Mouse (Mus musculus): ENCODE measurements around the gene Vmn2r83. TPM values are rescaled to one million over a fixed set of nuclear protein-coding genes. Genes with fewer than 3 reads are reported as not detected.
A peak's percentile ranks its signal among the peaks of the same experiment; 100 is the strongest.
"Not testable (repeated sequence)": the region's sequence is repeated elsewhere in the genome, so short reads cannot be mapped to it uniquely, and the experiment has no call there.

Vmn2r83 gene
- polyA plus RNA-seq (2016; fragmentation: Nextera tagmentation; extraction: Ambion mirVana): not detected in 2 replicates

DNA sequence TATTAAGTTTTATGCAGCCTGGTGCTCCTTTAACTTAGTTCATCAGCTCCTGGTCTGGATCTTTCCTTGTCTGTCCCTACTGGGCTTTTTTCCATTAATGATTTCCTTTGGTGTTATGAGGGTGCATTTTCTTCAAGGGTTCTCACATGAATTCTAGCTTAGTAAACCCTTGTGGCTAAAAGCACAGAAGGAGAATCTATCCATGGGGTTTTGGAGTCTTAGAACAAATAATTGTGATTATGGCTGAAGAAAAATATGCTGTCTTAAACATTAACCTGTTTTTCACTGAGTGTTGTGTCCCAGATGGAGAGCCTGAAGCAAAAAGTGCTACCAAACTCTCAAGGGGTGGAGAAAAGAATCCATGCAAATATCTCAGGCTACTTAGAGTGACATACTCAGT lies at the start of gene Vmn2r83:
Vmn2r83 (plus strand) TSS at position 301 of the 400 bp plus-strand sequence.
- Histone ChIP-seq H3K4me3 (no peak within 1 kb of the TSS), H3K9me3 (no peaks in the 10 kb centered on the region), H3K27ac (no peak within 1 kb of the TSS), H3K27me3 (ENCODE audit: insufficient read depth, poor library complexity, severe bottlenecking) (no peaks in the 10 kb centered on the region), H3K4me1 (replicated peaks) (no peaks in the 10 kb centered on the region), H3K36me3 (no peaks in the 10 kb centered on the region)
- DNase-seq (ENCODE audit: low spot score): no peak

DNA sequence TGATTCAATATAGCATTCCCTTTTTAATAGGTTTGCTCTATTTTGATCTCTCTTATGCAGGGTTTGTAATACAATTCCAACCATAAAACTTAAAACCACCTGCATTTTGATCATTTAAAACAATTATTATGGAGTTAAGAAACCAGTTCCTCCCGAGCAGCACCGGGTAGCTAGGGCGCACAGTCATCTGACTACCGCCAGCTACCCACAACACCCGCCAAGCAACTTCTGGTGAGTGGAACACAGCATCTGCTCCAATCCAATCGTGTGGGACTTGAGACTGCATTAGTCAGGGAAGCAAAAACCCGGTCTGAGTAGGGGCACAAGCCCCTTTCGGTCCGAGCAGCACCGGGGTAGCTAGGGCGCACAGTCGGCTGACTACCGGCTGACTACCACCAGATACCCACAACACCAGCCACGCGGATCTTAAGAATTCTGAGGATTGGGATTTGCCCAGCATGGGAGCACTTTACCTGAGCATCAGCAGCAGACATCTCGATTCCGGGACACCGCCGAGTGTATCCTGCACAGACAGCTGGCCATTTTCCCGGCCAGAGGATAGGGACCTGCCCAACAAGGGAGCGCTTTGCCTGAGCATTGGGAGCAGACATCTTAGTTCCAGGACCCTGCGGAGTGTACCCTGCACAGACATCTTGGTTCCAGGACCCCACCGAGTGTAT lies 33.2 kb upstream of the Vmn2r83 start:
- H3K36me3 ChIP-seq; DNase-seq (ENCODE audit: low spot score); H3K27me3 ChIP-seq (ENCODE audit: insufficient read depth, poor library complexity, severe bottlenecking); H3K9me3 ChIP-seq; H3K27ac ChIP-seq; H3K4me3 ChIP-seq; H3K4me1 ChIP-seq (replicated peaks): not testable (repeated sequence)
- WGBS: 88% methylated on average over 23 of the region's 23 CpGs

DNA sequence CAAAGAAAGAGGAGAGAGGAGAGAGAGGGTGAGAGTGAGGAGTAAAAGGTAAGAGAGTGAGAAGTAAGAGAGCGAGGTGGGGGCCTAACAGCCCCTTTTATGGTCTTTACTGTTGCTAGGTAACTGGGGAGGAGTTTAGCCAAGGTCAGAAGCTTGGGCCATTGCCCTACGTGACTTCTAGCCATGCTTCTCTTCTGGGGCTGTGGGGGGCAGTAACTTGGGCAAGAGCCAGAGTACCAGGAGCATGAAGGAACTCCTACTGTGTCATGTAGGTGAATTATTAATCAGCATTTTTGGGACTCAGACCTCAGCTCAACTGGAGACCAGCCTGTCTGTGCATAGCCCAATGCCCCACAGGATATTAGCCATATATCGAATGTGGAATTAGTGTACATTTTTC lies 27.4 kb downstream of the Vmn2r83 start:
- Histone ChIP-seq H3K27me3 (ENCODE audit: insufficient read depth, poor library complexity, severe bottlenecking) (no peaks in the 10 kb centered on the region), H3K36me3 (no peaks in the 10 kb centered on the region), H3K9me3 (peaks cover 2% of the 10 kb centered on the region; the same call in 1 of the 2 replicates), H3K4me1 (replicated peaks) (no peaks in the 10 kb centered on the region), H3K27ac (no peak overlapping the region), H3K4me3 (no peak overlapping the region)
- no peak for DNase-seq (ENCODE audit: low spot score)
- WGBS: 75% methylated on average over 3 of the region's 3 CpGs

DNA sequence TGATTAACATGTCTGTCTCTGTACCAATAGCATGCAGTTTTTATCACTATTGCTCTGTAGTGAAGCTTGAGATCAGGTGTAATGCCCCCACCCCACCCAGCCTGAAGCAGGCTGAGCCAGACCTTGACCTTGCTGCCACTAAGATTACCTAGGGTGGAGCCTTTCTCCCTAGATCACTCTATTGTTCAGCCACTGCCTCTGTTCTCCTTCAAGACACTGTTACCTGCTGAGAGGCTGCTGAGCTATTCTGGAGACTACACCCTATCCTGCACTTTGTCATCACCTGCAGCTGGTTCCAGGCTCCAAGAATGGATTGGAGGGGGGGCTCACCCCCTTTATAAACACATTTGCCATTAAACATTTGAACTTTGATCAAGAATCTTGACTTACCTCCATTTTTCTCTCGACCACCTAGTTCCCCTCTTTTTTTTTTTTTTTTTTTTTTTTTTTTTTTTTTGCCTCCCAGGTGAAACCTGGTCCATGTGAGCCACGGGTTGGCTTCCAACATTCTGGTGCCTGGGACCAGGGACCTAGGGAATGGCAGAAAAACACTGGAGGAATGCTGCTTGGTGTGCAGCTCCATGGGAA lies 28.3 kb downstream of the Vmn2r83 start:
- Histone ChIP-seq H3K9me3 (peaks cover 2% of the 10 kb centered on the region; the same call in 1 of the 2 replicates), H3K27me3 (ENCODE audit: insufficient read depth, poor library complexity, severe bottlenecking) (no peaks in the 10 kb centered on the region), H3K27ac (no peak overlapping the region), H3K36me3 (no peaks in the 10 kb centered on the region), H3K4me3 (no peak overlapping the region), H3K4me1 (replicated peaks) (no peaks in the 10 kb centered on the region)
- no peak for DNase-seq (ENCODE audit: low spot score)
- WGBS: 53% methylated on average over 2 of the region's 2 CpGs

DNA sequence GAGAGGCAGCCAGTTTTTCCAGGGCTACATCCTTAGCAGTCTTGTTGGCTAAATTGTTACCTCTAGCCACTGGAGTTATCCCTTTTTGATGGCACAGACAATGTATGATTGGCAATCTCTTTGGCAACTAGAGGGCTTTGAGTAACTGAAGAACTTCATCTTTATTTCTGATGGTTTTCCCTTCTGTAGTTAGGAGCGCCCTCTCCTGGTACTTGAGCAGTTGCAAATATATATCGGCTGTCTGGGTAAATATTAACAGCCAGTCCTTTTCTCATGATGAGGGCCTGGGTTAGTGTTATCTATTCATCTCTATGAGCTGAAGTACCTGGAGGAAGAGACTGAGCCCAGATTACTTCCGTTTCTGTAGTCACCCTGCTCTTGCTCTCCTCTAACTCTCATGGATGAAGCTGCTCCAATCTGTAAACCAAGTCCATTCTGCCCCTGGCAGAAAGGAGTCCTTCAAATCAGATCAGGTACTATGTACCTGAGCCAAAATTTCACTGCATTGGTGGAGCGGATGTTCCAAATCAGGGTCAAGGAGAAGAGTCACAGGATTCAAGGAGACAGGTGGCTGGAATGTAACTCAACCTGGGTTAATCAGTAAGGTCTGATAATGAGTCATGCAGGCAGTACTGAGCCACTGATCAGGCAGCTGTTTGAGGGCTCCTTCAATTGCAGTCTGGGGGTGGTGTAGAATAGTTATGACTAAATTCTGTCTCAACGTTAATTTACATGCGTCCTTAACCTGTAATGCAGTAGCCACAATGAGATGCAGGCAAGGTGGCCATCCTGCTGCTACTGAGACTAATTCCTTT lies 34.5 kb downstream of the Vmn2r83 start:
- Histone ChIP-seq H3K36me3 (no peaks in the 10 kb centered on the region), H3K4me3 (no peak overlapping the region), H3K4me1 (replicated peaks) (no peaks in the 10 kb centered on the region), H3K27me3 (ENCODE audit: insufficient read depth, poor library complexity, severe bottlenecking) (no peaks in the 10 kb centered on the region), H3K9me3 (peaks cover 2% of the 10 kb centered on the region; the same call in 1 of the 2 replicates), H3K27ac (no peak overlapping the region)
- 67% methylated on average over 6 of the region's 6 CpGs for WGBS
- DNase-seq (ENCODE audit: low spot score): no peak

DNA sequence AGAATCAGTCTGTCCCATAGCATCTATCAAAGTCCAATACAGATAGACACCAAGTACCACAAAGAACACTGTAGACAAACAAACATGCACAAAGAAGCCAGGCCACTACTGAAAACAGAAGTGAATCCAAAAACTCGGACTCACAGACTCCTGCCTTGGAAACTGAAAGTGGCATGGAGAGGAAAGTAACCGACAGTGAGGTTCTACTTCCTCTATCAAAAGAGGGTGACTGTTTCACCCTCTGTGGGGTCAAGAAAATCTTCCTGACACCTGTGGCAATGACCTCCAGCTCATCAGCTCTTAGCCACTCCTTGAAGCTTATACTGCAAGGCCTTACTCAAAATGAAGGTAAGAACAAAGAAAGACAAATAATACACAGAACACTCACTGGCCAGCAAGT lies 38.2 kb downstream of the Vmn2r83 start:
- H3K27me3 ChIP-seq (ENCODE audit: insufficient read depth, poor library complexity, severe bottlenecking): no peaks in the 10 kb centered on the region
- no peak for DNase-seq (ENCODE audit: low spot score)
- no peak overlapping the region for H3K27ac ChIP-seq
- WGBS: 76% methylated on average over 2 of the region's 2 CpGs
- no peaks in the 10 kb centered on the region for H3K9me3 ChIP-seq
- no peaks in the 10 kb centered on the region for H3K4me1 ChIP-seq (replicated peaks)
- no peak overlapping the region for H3K4me3 ChIP-seq
- H3K36me3 ChIP-seq: no peaks in the 10 kb centered on the region

DNA sequence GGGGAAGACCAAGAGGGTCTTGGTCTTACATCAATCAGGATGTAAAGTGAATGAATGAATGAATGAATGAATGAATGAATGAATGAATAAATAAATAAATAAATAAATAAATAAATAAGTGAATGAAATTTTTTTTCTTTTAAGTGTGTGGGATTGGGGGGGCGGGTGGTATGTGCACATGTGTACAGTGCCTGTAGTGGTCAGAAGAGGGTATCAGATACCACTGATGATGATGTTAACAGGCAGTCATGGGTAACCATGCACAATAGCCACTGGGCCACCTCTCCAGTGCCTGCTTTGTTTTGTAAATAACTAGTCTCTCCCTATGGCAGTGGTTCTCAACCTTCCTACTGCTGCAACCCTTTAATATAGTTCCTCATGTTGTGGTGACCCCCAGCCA lies 55.9 kb downstream of the Vmn2r83 start:
- no peak for DNase-seq (ENCODE audit: low spot score)
- Histone ChIP-seq H3K9me3 (no peaks in the 10 kb centered on the region), H3K4me1 (replicated peaks) (no peaks in the 10 kb centered on the region), H3K36me3 (peaks cover 35% of the 10 kb centered on the region), H3K27ac (no peak overlapping the region), H3K4me3 (no peak overlapping the region), H3K27me3 (ENCODE audit: insufficient read depth, poor library complexity, severe bottlenecking) (no peaks in the 10 kb centered on the region)
- WGBS: 83% methylated on average over 1 of the region's 1 CpGs

DNA sequence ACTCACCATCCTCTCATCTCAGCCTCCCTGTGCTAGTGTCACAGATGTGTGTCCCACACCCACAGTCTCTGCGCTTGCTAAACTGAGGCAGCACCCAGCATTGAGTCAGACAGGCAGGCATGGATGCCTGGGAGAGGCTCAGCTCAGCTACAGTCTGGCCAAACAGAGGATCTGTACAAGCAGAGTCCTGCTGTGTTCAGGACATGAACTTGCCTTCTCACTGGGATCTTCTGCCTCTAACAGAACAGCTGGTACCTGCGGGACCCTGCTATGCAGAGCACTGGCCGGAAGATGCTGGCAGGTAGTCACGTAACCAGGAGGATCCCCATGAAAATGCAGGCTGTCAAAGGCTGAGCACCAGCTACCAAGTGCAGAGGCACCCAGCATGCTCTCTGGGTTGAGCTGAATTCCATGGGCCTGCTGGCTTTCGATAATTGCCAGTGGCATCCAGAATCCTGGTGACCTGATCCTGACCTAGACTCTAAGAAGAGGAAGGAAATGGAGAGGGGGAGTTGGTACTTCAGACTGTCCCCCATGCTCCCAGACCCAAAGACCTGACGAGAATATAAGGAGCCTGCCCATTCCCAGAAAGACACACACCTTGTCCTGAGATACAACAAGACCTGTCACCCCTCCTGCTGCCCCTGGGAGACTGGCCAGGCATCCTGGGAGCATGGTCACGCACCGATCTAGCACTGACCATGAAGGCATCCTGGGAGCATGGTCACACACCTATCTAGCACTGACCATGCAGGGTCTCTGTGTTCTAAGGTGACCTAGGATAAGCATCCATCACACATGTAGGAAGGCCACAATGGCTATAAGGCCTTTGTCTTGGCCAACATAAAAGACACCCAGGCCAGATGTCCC lies 57.2 kb downstream of the Vmn2r83 start:
- H3K27me3 ChIP-seq (ENCODE audit: insufficient read depth, poor library complexity, severe bottlenecking): no peaks in the 10 kb centered on the region
- H3K4me3 ChIP-seq: no peak overlapping the region
- H3K4me1 ChIP-seq (replicated peaks): no peaks in the 10 kb centered on the region
- WGBS: 93% methylated on average over 8 of the region's 8 CpGs
- peaks cover 35% of the 10 kb centered on the region for H3K36me3 ChIP-seq
- no peak overlapping the region for H3K27ac ChIP-seq
- H3K9me3 ChIP-seq: no peaks in the 10 kb centered on the region
- no peak for DNase-seq (ENCODE audit: low spot score)

DNA sequence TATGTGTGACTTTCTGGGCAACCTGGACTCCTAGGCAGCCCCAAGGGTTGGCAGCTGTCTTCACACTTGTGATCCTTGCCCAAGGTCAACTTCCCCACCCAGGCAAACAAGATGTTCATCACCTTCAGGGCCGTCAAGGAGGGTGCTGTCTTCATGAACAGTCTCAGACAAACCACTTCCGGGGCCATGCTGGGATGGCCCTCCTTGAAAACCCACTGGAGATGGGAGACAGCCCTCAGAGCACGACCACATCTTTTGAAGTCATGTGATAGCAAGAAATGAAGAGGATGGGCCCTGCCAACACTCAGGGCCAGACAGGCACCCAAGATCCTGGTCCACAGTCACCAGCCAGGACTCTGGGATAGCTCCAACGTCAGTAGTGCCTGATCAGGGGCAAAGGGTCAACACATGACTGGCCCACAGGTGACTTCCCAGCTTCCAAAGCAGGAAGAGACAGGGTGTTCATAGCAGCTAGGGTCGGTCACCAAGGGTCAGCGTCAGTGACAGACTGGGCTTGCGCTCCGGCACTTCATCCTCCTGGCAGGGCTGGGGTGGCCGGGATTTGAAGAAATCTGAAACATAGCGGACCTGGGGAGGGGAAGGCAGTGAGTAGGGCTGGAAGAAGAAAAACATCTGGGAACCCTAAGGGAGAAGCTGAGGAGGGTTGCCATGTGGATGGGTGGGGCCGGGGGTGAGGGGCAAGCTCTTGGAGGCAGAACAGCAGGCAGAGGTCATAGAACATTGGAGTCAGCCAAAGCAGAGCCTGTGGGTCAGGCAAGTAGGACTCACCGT lies 58.3 kb downstream of the Vmn2r83 start:
- DNase-seq (ENCODE audit: low spot score): no peak
- Histone ChIP-seq H3K9me3 (no peaks in the 10 kb centered on the region), H3K4me3 (no peak overlapping the region), H3K27me3 (ENCODE audit: insufficient read depth, poor library complexity, severe bottlenecking) (peaks cover 3% of the 10 kb centered on the region; the same call in 1 of the 2 replicates), H3K4me1 (replicated peaks) (no peaks in the 10 kb centered on the region), H3K27ac (no peak overlapping the region), H3K36me3 (peaks cover 35% of the 10 kb centered on the region)
- 85% methylated on average over 12 of the region's 12 CpGs for WGBS

DNA sequence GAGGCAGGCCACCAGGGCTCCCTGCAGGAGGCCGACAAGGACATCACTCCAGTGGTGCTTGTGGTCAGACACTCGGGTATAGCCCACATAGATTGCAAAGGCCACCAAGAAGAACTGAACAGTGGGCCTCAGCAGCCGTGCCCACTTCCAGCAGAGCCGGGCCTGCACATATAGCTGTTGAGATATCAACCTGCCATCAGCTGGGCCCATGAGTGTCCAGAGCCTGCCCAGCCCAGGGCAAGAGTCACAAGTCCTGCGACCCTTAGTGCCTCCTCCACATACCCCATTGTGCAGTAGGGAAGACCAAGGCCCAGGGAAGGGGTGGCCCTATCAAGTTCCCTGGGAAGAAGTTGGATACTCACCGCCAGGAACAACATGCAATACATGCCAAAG lies 58.9 kb downstream of the Vmn2r83 start:
- Histone ChIP-seq H3K4me1 (replicated peaks) (peaks cover 1% of the 10 kb centered on the region), H3K27ac (no peak overlapping the region), H3K9me3 (no peaks in the 10 kb centered on the region), H3K4me3 (no peak overlapping the region), H3K27me3 (ENCODE audit: insufficient read depth, poor library complexity, severe bottlenecking) (peaks cover 9% of the 10 kb centered on the region; the same call in 1 of the 2 replicates), H3K36me3 (peaks cover 35% of the 10 kb centered on the region)
- DNase-seq (ENCODE audit: low spot score): no peak
- 85% methylated on average over 6 of the region's 6 CpGs for WGBS

DNA sequence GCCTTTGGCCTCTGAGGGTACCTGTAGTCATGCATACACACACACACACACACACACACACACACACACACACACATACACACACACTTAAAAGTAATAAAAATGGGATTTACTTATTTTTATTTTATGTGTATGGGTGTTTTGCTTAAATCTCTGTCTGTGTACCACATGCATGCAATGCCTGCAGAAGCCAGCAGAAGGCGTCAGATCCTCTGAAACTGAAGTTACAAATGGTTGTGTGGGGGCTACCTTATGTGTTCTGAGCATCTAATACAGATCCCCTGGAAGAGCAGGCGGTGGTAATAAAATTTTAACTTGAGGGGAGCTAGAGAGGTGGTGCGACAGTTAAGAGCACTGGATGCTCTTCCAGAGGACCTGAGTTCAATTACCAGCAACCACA lies 59.5 kb downstream of the Vmn2r83 start:
- WGBS: 80% methylated on average over 3 of the region's 3 CpGs
- peak; percentile 2 for DNase-seq (ENCODE audit: low spot score)
- Histone ChIP-seq H3K27me3 (ENCODE audit: insufficient read depth, poor library complexity, severe bottlenecking) (peaks cover 11% of the 10 kb centered on the region; the same call in 1 of the 2 replicates), H3K27ac (no peak overlapping the region), H3K9me3 (no peaks in the 10 kb centered on the region), H3K4me1 (replicated peaks) (peaks cover 8% of the 10 kb centered on the region), H3K36me3 (peaks cover 35% of the 10 kb centered on the region), H3K4me3 (no peak overlapping the region)

DNA sequence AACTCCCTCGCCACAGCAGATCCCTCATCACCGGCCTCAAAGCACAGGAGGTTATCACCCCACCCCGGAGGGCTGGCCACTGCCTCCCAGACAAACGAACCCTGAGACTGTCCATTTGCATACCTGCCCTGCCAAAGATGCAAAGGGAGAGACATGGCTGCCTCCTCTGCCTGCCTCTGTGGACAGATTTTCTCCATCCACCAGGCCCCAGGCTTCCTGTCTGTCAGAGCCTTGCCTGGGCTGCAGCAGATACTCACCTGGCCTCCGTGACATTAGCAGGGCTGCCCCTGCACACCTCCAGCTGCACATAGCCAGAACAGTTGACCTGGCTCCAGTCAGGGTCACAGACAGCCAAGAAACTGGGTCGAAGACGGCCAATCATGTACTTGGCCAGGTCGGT lies 61.7 kb downstream of the Vmn2r83 start:
- Histone ChIP-seq H3K4me3 (no peak overlapping the region), H3K36me3 (peaks cover 26% of the 10 kb centered on the region), H3K9me3 (no peaks in the 10 kb centered on the region), H3K4me1 (replicated peaks) (peaks cover 21% of the 10 kb centered on the region), H3K27me3 (ENCODE audit: insufficient read depth, poor library complexity, severe bottlenecking) (peaks cover 22% of the 10 kb centered on the region), H3K27ac (no peak overlapping the region)
- DNase-seq (ENCODE audit: low spot score): peak; percentile 2
- WGBS: 72% methylated on average over 8 of the region's 8 CpGs
